Mouse (Mus musculus): ENCODE measurements at regions not wholly inside any gene's neighbourhood (a gene's known extent, or its start where the extent isn't known, plus 50 kb on each side); places are given as distances from the start of the nearest gene placed in this dataset.

- TF ChIP-seq CTCF (IDR thresholded peaks at IDR 0.05; ENCODE audit: low read depth, low read length) (no peak), POLR2A (IDR thresholded peaks at IDR 0.05; ENCODE audit: insufficient read depth, low read length) (no peak), EP300 (IDR thresholded peaks at IDR 0.05; ENCODE audit: insufficient read depth, low read depth, low read length) (no peak)
Measured at GRCm38 (mm10) chrX:110281929-110282328, 532.2 kb upstream of the Pou3f4 start.

All from ES-Bruce4 (cell line).